Mouse (Mus musculus) spleen, adult 2 months (tissue): ENCODE results near the gene Prkd1.

Experiments used
- CTCF ChIP-seq: fragments of 200-500 bp; IDR thresholded peaks from 2 replicates; pipeline ENCODE4 v1.5.1; 2011; ENCODE audit warnings: mild to moderate bottlenecking, inconsistent platforms; ENCODE audit not compliant: insufficient read depth, insufficient read length, insufficient replicate concordance; ENCODE audit errors: extremely low read depth
- POLR2A ChIP-seq: fragments of 200-500 bp; IDR thresholded peaks from 2 replicates; pipeline ENCODE4 v1.6.1; 2011; ENCODE audit warnings: low read depth, low read length, inconsistent platforms

GRCm38 (mm10) chr12:50537006-50537405, 111.9 kb downstream of the Prkd1 start:
- TF ChIP-seq CTCF = no peak
- TF ChIP-seq POLR2A = no peak
